Mouse (Mus musculus) stomach, embryonic 15.5 days (tissue): ENCODE results near the gene Ssr1. TPM values are rescaled to one million over a fixed set of nuclear protein-coding genes. Genes with fewer than 3 reads are reported as not detected.
A peak's percentile ranks its signal among the peaks of the same experiment; 100 is the strongest.

Experiments used
- ATAC-seq: fragments of 200-750 bp; cut with Nextera tagmentation; 2 replicates; pipeline ENCODE4 v1.8.0; 2017; ENCODE audit warnings: low read depth, moderate number of reproducible peaks, moderate TSS enrichment; ENCODE audit not compliant: insufficient read depth, low FRiP score
- H3K27ac ChIP-seq: fragments of 300-500 bp; sonication (generic); 2 replicates; pipeline ENCODE4 v1.5.1; 2015; ENCODE audit warnings: mild to moderate bottlenecking, inconsistent platforms
- H3K27me3 ChIP-seq: fragments of 300-500 bp; sonication (generic); replicated peaks from 2 replicates; pipeline ENCODE4 v1.6.1; 2015; ENCODE audit warnings: inconsistent platforms
- H3K36me3 ChIP-seq: fragments of 300-500 bp; sonication (generic); 2 replicates; pipeline ENCODE4 v1.6.1; 2015; ENCODE audit warnings: inconsistent platforms
- H3K4me1 ChIP-seq: fragments of 300-500 bp; sonication (generic); 2 replicates; pipeline ENCODE4 v1.6.1; 2015; ENCODE audit warnings: inconsistent platforms
- H3K4me2 ChIP-seq: fragments of 300-500 bp; sonication (generic); 2 replicates; pipeline ENCODE4 v1.6.1; 2015; ENCODE audit warnings: mild to moderate bottlenecking, inconsistent platforms
- H3K4me3 ChIP-seq: fragments of 300-500 bp; sonication (generic); replicated peaks from 2 replicates; pipeline ENCODE4 v1.5.1; 2015; ENCODE audit warnings: inconsistent platforms
- H3K9ac ChIP-seq: fragments of 300-500 bp; sonication (generic); 2 replicates; pipeline ENCODE4 v1.6.1; 2015; ENCODE audit warnings: inconsistent platforms
- H3K9me3 ChIP-seq: fragments of 300-500 bp; sonication (generic); 2 replicates; pipeline ENCODE4 v1.6.1; 2016; ENCODE audit warnings: inconsistent platforms
- WGBS: fragments of 180-500 bp; shearing (Covaris S2); methylation state at CpG from one replicate; pipeline ENCODE4 v1.1.7; 2015; 5-methylcytosine and 5-hydroxymethylcytosine counted together
- polyA plus RNA-seq: library from polyadenylated mRNA; unstranded; fragments of >200 nt; fragmentation: Nextera tagmentation; extraction: Ambion mirVana; gene quantifications from 2 replicates; pipeline ENCODE4 v1.2.1, GENCODE M21; 2015

Ssr1 gene
- polyA plus RNA-seq, 1 experiment from 2014 or later = 149 TPM

GRCm38 (mm10) chr13:37963354-37964007 is 30.5 kb downstream of the Ssr1 start:
- 4% methylated on average over 12 of the region's 12 CpGs for WGBS
- ATAC-seq = 0 out of 2 replicates have a peak, but pooled peaks have one; percentile 11
- Histone ChIP-seq H3K27ac (no peak overlapping the region), H3K9me3 (no peaks in the 10 kb centered on the region), H3K27me3 (no peaks in the 10 kb centered on the region), H3K4me2 (peak overlapping the region; percentile 64), H3K4me3 (peak overlapping the region; percentile 42), H3K9ac (no peak overlapping the region), H3K36me3 (no peaks in the 10 kb centered on the region), H3K4me1 (peaks cover 22% of the 10 kb centered on the region)

GRCm38 (mm10) chr13:37962541-37962940 is 31.5 kb downstream of the Ssr1 start:
- Histone ChIP-seq H3K27me3 (no peaks in the 10 kb centered on the region), H3K36me3 (no peaks in the 10 kb centered on the region), H3K9ac (no peak overlapping the region), H3K4me2 (no peak overlapping the region), H3K27ac (no peak overlapping the region), H3K4me3 (no peak overlapping the region), H3K4me1 (peaks cover 22% of the 10 kb centered on the region), H3K9me3 (no peaks in the 10 kb centered on the region)
- WGBS = 75% methylated on average over 9 of the region's 9 CpGs
- no peak for ATAC-seq

GRCm38 (mm10) chr13:37959936-37960335 is 34.1 kb downstream of the Ssr1 start:
- no peak for ATAC-seq
- WGBS = 81% methylated on average over 7 of the region's 7 CpGs
- H3K9me3 ChIP-seq = no peaks in the 10 kb centered on the region
- no peaks in the 10 kb centered on the region for H3K36me3 ChIP-seq
- no peak overlapping the region for H3K4me2 ChIP-seq
- H3K9ac ChIP-seq = no peak overlapping the region
- H3K27me3 ChIP-seq = no peaks in the 10 kb centered on the region
- H3K4me3 ChIP-seq = no peak overlapping the region
- peaks cover 9% of the 10 kb centered on the region for H3K4me1 ChIP-seq
- no peak overlapping the region for H3K27ac ChIP-seq

- Histone ChIP-seq H3K9ac (no peak overlapping the region), H3K4me2 (no peak overlapping the region), H3K9me3 (no peaks in the 10 kb centered on the region), H3K36me3 (no peaks in the 10 kb centered on the region), H3K27ac (no peak overlapping the region), H3K27me3 (no peaks in the 10 kb centered on the region), H3K4me3 (no peak overlapping the region), H3K4me1 (peaks cover 8% of the 10 kb centered on the region; the same call in 1 of the 2 replicates)
- no peak for ATAC-seq
- 77% methylated on average over 15 of the region's 15 CpGs for WGBS
Measured at GRCm38 (mm10) chr13:37959239-37959907, 34.6 kb downstream of the Ssr1 start.

GRCm38 (mm10) chr13:37958498-37959238 is 35.3 kb downstream of the Ssr1 start:
- 82% methylated on average over 18 of the region's 18 CpGs for WGBS
- Histone ChIP-seq H3K9me3 (no peaks in the 10 kb centered on the region), H3K4me2 (no peak overlapping the region), H3K4me3 (no peak overlapping the region), H3K36me3 (no peaks in the 10 kb centered on the region), H3K9ac (no peak overlapping the region), H3K4me1 (0 out of 2 replicates have a peak, but pooled peaks cover 1% of the 10 kb centered on the region), H3K27ac (no peak overlapping the region), H3K27me3 (no peaks in the 10 kb centered on the region)
- peak; percentile 34; the same call in 1 of the 2 replicates for ATAC-seq

- Histone ChIP-seq H3K27me3 (no peaks in the 10 kb centered on the region), H3K4me2 (no peak overlapping the region), H3K4me1 (no peaks in the 10 kb centered on the region), H3K27ac (no peak overlapping the region), H3K9me3 (no peaks in the 10 kb centered on the region), H3K36me3 (peaks cover 5% of the 10 kb centered on the region; the same call in 1 of the 2 replicates), H3K9ac (no peak overlapping the region), H3K4me3 (no peak overlapping the region)
- 74% methylated on average over 1 of the region's 1 CpGs for whole genome bisulfite sequencing
- no peak for ATAC-seq
Measured at GRCm38 (mm10) chr13:37954318-37954717, 39.7 kb downstream of the Ssr1 start.

- H3K36me3 ChIP-seq = peaks cover 15% of the 10 kb centered on the region; the same call in 1 of the 2 replicates
- H3K27ac ChIP-seq = no peak overlapping the region
- H3K27me3 ChIP-seq = no peaks in the 10 kb centered on the region
- no peaks in the 10 kb centered on the region for H3K9me3 ChIP-seq
- 80% methylated on average over 6 of the region's 6 CpGs for WGBS
- ATAC-seq = no peak
- no peak overlapping the region for H3K4me2 ChIP-seq
- H3K9ac ChIP-seq = no peak overlapping the region
- H3K4me3 ChIP-seq = no peak overlapping the region
- H3K4me1 ChIP-seq = no peaks in the 10 kb centered on the region
Measured at GRCm38 (mm10) chr13:37952981-37953380, 41.0 kb downstream of the Ssr1 start.

GRCm38 (mm10) chr13:37946734-37947133 is 47.3 kb downstream of the Ssr1 start:
- no peak overlapping the region for H3K9ac ChIP-seq
- peaks cover 13% of the 10 kb centered on the region for H3K4me1 ChIP-seq
- ATAC-seq = peak; percentile 63
- H3K27me3 ChIP-seq = no peaks in the 10 kb centered on the region
- H3K27ac ChIP-seq = no peak overlapping the region; the same call in 1 of the 2 replicates
- WGBS = 22% methylated on average over 6 of the region's 6 CpGs
- H3K4me3 ChIP-seq = no peak overlapping the region
- H3K4me2 ChIP-seq = no peak overlapping the region
- H3K9me3 ChIP-seq = no peaks in the 10 kb centered on the region
- H3K36me3 ChIP-seq = peaks cover 27% of the 10 kb centered on the region; the same call in 1 of the 2 replicates

- 77% methylated on average over 8 of the region's 8 CpGs for WGBS
- ATAC-seq = no peak
Measured at GRCm38 (mm10) chr13:37945392-37945791, 48.6 kb downstream of the Ssr1 start.

GRCm38 (mm10) chr13:37944306-37944705 is 49.7 kb downstream of the Ssr1 start:
- Histone ChIP-seq H3K27ac (no peak overlapping the region), H3K27me3 (no peaks in the 10 kb centered on the region), H3K4me2 (no peak overlapping the region), H3K9ac (no peak overlapping the region), H3K4me3 (no peak overlapping the region), H3K4me1 (peaks cover 16% of the 10 kb centered on the region), H3K36me3 (peaks cover 22% of the 10 kb centered on the region; the same call in 1 of the 2 replicates), H3K9me3 (no peaks in the 10 kb centered on the region)
- 90% methylated on average over 1 of the region's 1 CpGs for WGBS
- ATAC-seq = no peak

More at GRCm38 (mm10) chr13:37945392-37945791, 48.6 kb downstream of the Ssr1 start:
- Histone ChIP-seq H3K9me3 (no peaks in the 10 kb centered on the region), H3K27me3 (no peaks in the 10 kb centered on the region), H3K4me1 (peaks cover 16% of the 10 kb centered on the region), H3K36me3 (peaks cover 27% of the 10 kb centered on the region; the same call in 1 of the 2 replicates), H3K4me3 (no peak overlapping the region), H3K9ac (no peak overlapping the region), H3K27ac (no peak overlapping the region), H3K4me2 (no peak overlapping the region)

GRCm38 (mm10) chr13:37943466-37943865 is 50.6 kb downstream of the Ssr1 start:
- WGBS = 80% methylated on average over 3 of the region's 3 CpGs
- H3K4me1 ChIP-seq = peaks cover 16% of the 10 kb centered on the region
- H3K4me2 ChIP-seq = no peak overlapping the region

More at GRCm38 (mm10) chr13:37943466-37943865, 50.6 kb downstream of the Ssr1 start:
- no peaks in the 10 kb centered on the region for H3K9me3 ChIP-seq
- no peak overlapping the region for H3K4me3 ChIP-seq
- H3K27ac ChIP-seq = no peak overlapping the region
- H3K27me3 ChIP-seq = no peaks in the 10 kb centered on the region
- no peak for ATAC-seq
- no peak overlapping the region for H3K9ac ChIP-seq
- H3K36me3 ChIP-seq = peaks cover 16% of the 10 kb centered on the region; the same call in 1 of the 2 replicates
